Mouse (Mus musculus): ENCODE measurements at regions not wholly inside any gene's neighbourhood (a gene's known extent, or its start where the extent isn't known, plus 50 kb on each side); places are given as distances from the start of the nearest gene placed in this dataset.

DNA sequence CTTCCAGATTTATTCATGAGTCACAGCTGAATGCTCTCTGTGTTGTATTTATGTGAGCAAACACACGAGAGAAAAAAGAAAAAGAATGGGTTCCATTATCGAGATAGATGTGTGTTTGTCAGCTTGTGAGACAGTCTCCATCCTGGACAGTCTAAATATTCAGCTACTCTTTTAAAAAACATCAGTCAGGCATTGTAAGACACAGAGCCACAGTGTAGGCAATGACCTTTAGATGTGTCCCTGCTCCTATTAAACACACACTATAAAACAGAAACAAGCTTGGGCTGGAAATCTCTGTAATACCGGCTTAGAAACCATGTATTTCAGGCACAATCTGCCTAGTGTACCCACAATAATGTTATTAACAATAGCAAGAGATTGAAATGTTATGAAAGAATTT, 442.6 kb downstream of the Tox3 start:
- Histone ChIP-seq H3K4me3 (ENCODE audit: insufficient read depth, low read depth, low read length) (no peak overlapping the region), H3K27ac (replicated peaks; ENCODE audit: low read depth, low read length) (no peak overlapping the region), H3K4me1 (ENCODE audit: control insufficient read depth, insufficient read depth, insufficient read length, low read length) (no peaks in the 10 kb centered on the region)

DNA sequence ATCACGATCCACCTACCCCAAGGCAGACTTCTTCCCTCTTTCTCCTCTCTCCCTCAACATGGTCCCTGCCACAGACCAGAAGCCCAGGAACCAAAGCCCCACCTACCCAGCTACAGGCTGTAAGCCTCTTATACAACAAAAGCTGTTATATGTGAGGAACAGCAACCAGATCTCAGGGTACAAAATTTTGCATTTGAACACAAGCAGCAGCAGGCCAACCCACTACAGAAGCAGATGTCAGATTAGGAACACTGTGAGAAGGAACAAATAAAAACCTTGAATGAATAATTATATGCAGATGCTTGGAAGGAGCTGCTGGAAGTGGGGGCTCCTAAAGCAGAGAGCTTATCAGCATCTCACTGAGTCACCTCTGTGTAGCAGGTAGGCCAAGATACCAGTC, 444.8 kb downstream of the Tox3 start:
- Histone ChIP-seq H3K4me1 (ENCODE audit: control insufficient read depth, insufficient read depth, insufficient read length, low read length) (no peaks in the 10 kb centered on the region), H3K27ac (replicated peaks; ENCODE audit: low read depth, low read length) (no peak overlapping the region), H3K4me3 (ENCODE audit: insufficient read depth, low read depth, low read length) (no peak overlapping the region)

DNA sequence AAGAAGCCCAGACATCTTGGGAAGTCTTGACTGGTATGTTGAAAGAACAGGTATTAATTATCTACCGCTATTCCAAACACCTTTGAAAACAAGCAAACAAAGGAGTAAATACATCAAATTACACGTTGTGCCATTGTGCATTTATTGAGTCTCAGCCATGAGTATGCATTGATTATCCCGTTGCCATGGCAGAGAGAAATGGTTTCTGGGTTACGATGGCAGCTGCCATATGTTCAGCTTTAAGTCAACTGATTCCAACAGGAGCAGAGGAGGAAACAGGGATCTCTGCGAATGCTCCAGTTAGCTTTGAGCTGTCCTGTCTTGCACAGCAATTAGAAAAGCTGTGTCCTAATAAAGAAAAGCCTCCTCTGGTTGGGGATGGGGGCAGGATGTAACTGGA, 475.4 kb downstream of the Tox3 start:
- Histone ChIP-seq H3K4me1 (ENCODE audit: control insufficient read depth, insufficient read depth, insufficient read length, low read length) (no peaks in the 10 kb centered on the region), H3K27ac (replicated peaks; ENCODE audit: low read depth, low read length) (no peak overlapping the region), H3K4me3 (ENCODE audit: insufficient read depth, low read depth, low read length) (no peak overlapping the region)

DNA sequence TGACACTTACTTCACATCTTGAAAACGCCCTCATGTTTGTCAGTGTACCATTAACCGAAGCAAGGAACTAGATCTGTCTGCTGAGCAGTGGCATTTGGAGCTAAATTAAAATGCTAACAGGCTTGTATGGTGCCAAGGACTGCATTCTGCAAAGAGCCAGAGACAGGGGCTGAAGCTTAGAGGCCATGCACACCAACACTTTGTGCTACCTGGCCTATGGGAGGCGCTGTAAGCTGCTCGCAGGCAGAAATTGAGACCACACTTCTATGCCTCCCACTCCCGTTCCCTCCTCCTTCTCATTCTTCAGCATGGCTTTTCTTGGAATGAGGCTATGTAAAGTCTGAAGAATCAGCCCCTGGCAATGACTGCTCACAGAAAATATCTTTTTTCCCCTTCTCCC, 476.2 kb downstream of the Tox3 start:
- H3K4me1 ChIP-seq (ENCODE audit: control insufficient read depth, insufficient read depth, insufficient read length, low read length) = no peaks in the 10 kb centered on the region
- no peak overlapping the region for H3K4me3 ChIP-seq (ENCODE audit: insufficient read depth, low read depth, low read length)
- H3K27ac ChIP-seq (replicated peaks; ENCODE audit: low read depth, low read length) = no peak overlapping the region

DNA sequence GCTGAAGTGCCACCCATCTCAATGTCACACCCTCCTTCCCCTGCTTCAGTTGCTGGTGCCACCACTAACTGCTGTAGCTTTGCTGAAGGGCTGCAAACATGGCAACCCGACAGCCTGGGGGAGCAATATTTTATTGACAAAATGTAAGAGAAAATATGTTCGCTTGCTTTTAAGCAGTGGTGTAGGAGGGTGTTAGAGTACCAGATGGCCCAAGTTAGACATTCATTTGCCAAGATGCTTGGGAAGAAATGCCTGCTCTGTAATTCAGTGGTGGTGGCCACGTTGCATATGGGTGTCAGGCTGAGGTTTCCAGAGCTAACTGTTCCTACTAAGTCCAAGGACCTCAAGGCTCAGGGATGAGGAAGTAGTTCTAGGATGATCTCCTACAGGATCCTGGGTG, 488.3 kb downstream of the Tox3 start:
- Histone ChIP-seq H3K4me3 (ENCODE audit: insufficient read depth, low read depth, low read length) (no peak overlapping the region), H3K27ac (replicated peaks; ENCODE audit: low read depth, low read length) (no peak overlapping the region), H3K4me1 (ENCODE audit: control insufficient read depth, insufficient read depth, insufficient read length, low read length) (no peaks in the 10 kb centered on the region)

- no peaks in the 10 kb centered on the region for H3K4me1 ChIP-seq (ENCODE audit: control insufficient read depth, insufficient read depth, insufficient read length, low read length)
- no peak overlapping the region for H3K27ac ChIP-seq (replicated peaks; ENCODE audit: low read depth, low read length)
- no peak overlapping the region for H3K4me3 ChIP-seq (ENCODE audit: insufficient read depth, low read depth, low read length)
Observed at GRCm38 (mm10) chr8:89858706-89859385, 489.3 kb downstream of the Tox3 start.

DNA sequence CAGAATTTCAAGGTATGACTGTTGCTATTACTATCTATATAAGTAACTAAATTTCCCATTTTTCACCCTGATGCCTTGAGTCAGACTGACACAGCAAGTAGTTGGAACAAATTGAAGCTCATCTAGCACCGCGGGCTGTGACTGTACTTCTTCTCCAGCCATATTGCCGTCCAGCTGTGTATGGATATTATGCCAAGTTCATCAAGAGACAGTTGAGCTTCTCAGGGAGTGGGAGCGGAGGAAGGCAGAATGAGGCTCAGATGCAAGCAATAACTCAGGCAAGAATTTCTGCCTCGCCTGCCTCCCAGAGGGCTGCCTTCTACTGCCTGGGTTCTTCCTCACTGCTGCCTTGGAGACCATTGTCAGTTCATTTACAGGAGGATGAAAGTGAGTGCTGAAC, 492.6 kb downstream of the Tox3 start:
- H3K27ac ChIP-seq (replicated peaks; ENCODE audit: low read depth, low read length) = no peak overlapping the region
- no peaks in the 10 kb centered on the region for H3K4me1 ChIP-seq (ENCODE audit: control insufficient read depth, insufficient read depth, insufficient read length, low read length)
- H3K4me3 ChIP-seq (ENCODE audit: insufficient read depth, low read depth, low read length) = no peak overlapping the region

GRCm38 (mm10) chr8:89850209-89850796, 497.8 kb downstream of the Tox3 start:
- Histone ChIP-seq H3K27ac (replicated peaks; ENCODE audit: low read depth, low read length) (no peak overlapping the region), H3K4me1 (ENCODE audit: control insufficient read depth, insufficient read depth, insufficient read length, low read length) (no peaks in the 10 kb centered on the region), H3K4me3 (ENCODE audit: insufficient read depth, low read depth, low read length) (no peak overlapping the region)

DNA sequence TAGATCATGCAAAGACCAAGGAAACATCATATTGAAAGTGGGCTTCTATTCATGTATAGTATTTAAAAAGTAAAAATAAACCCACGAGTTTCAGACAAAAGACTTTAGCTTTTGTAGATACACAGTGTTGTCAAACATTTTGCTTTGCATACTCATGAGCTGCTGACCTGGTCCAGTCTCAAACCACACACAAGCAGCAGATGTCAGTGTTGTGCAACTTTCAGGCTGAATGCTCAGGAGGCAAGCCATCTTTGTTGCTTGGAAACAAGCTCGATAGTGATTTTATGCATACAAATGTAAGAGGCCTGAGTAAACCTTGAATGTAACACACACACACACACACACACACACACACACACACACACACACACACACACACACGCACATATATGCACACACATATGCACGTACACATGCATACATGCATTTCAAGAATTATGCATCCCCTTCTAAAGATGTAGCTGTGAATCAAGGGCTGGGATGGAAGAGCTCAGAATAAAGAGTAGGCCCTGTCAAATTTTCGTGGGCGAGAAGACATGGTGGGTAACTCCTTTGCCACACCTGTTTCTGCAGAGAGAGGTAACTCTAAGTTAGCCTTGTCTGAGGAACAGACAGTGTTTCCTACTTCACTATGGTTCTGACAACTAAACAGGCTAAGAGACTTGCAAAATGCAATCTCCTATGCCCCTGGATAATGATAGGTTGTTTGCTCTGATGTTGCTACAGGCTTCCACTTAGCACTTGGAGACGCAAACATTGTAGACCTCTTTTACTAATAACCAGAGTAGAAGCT, 498.5 kb downstream of the Tox3 start:
- no peaks in the 10 kb centered on the region for H3K4me1 ChIP-seq (ENCODE audit: control insufficient read depth, insufficient read depth, insufficient read length, low read length)
- H3K27ac ChIP-seq (replicated peaks; ENCODE audit: low read depth, low read length) = no peak overlapping the region

GRCm38 (mm10) chr8:89838494-89838893, 509.6 kb downstream of the Tox3 start:
- H3K27ac ChIP-seq (replicated peaks; ENCODE audit: low read depth, low read length) = no peak overlapping the region
- no peaks in the 10 kb centered on the region for H3K4me1 ChIP-seq (ENCODE audit: control insufficient read depth, insufficient read depth, insufficient read length, low read length)
- no peak overlapping the region for H3K4me3 ChIP-seq (ENCODE audit: insufficient read depth, low read depth, low read length)

More for the DNA sequence above, 498.5 kb downstream of the Tox3 start:
- no peak overlapping the region for H3K4me3 ChIP-seq (ENCODE audit: insufficient read depth, low read depth, low read length)

DNA sequence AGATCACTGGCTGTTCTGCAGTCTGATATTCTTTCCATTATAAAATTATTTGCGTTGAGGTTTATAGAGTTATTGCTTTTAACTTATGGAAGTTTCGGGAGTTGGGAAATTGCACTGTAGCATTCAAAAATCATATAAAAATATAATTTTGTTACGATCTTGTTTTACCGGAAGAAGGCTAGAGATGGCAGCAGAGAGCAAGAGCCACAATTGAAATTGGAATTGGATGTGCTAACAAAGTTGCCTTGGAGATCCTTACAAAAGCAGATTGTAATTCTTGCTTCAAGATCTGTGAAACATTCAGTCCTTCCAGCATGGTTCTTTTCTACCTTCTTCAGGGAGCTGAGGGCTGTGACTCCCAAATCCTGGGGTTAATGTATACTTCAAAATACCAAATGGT, 514.4 kb downstream of the Tox3 start:
- no peak overlapping the region for H3K27ac ChIP-seq (replicated peaks; ENCODE audit: low read depth, low read length)
- H3K4me3 ChIP-seq (ENCODE audit: insufficient read depth, low read depth, low read length) = no peak overlapping the region
- no peaks in the 10 kb centered on the region for H3K4me1 ChIP-seq (ENCODE audit: control insufficient read depth, insufficient read depth, insufficient read length, low read length)

- no peaks in the 10 kb centered on the region for H3K4me1 ChIP-seq (ENCODE audit: control insufficient read depth, insufficient read depth, insufficient read length, low read length)
- H3K27ac ChIP-seq (replicated peaks; ENCODE audit: low read depth, low read length) = no peak overlapping the region
- H3K4me3 ChIP-seq (ENCODE audit: insufficient read depth, low read depth, low read length) = no peak overlapping the region
Observed at GRCm38 (mm10) chr8:89824586-89824985, 523.6 kb downstream of the Tox3 start.

DNA sequence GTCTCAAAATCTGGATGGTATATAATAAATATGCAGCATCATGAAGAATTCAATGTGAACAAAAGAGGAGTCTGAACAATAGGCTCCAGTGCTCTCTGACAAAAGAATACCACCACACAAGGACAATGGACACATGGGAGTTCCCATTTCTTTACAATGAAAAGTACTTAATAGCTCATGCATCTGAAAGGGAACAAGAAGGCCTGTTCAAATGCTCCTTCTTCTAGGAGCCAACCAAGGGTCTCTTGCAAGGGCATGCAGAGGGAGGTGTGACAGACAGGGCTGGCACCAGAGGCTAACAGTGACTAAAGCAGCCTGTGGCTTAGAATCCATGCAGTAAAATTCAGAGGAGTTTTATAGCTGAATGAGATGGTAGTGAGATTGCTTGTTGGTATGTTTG, 524.5 kb downstream of the Tox3 start:
- no peak overlapping the region for H3K27ac ChIP-seq (replicated peaks; ENCODE audit: low read depth, low read length)
- H3K4me1 ChIP-seq (ENCODE audit: control insufficient read depth, insufficient read depth, insufficient read length, low read length) = no peaks in the 10 kb centered on the region
- H3K4me3 ChIP-seq (ENCODE audit: insufficient read depth, low read depth, low read length) = no peak overlapping the region

DNA sequence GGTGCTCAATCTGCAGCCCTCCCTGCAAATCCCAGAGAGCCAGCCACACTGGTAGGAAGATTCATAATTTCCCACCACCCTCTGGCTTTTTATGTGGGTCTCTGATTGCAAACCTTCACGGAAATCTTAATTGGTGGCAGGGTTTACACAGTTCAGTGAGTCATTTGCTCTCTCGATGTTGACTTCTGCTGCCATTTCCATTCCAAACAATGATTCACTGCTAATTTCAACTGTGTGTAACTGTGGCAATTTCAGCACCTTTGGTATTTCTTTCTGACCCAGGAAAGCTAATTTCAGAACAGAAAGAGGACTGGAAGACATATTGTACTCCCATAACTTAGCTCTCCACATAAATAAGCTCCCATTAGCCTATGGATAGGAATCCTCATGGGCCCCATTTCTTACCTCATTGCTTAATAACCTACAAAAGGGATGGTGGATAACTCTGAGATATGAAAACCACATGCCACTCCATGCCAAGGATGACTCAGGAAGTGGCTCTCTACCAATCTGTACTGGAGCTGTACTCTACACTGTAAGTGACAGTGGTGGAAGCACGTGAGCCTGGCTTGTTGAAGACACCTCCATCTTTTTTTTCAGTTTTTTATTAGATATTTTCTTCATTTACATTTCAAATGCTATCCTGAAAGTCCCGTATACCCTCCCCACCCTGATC, 536.0 kb downstream of the Tox3 start:
- H3K4me3 ChIP-seq (ENCODE audit: insufficient read depth, low read depth, low read length) = no peak overlapping the region
- H3K4me1 ChIP-seq (ENCODE audit: control insufficient read depth, insufficient read depth, insufficient read length, low read length) = no peaks in the 10 kb centered on the region
- no peak overlapping the region for H3K27ac ChIP-seq (replicated peaks; ENCODE audit: low read depth, low read length)

DNA sequence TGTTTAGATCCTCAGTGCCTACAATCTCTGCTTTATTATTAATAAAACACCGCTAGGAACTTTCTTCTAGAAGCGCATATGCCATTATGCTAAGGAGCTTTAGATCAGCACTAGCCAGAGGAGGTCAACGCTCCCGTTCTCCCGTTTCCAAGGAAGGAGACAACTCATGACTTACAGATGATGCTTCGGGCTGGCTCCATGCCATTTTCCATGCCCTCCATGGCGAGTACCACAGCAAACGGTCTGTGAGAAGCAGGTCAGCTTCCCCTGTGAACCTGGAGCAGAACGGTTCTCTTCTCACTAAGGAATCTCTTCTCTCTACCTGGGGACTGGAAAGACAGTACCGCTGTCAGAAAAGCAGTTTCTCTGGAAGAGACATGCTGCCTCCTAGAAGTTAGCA, 559.8 kb downstream of the Tox3 start:
- H3K27ac ChIP-seq (replicated peaks; ENCODE audit: low read depth, low read length) = no peak overlapping the region
- no peaks in the 10 kb centered on the region for H3K4me1 ChIP-seq (ENCODE audit: control insufficient read depth, insufficient read depth, insufficient read length, low read length)
- H3K4me3 ChIP-seq (ENCODE audit: insufficient read depth, low read depth, low read length) = no peak overlapping the region

Measured in brown adipose tissue, adult 24 weeks (tissue).